Mouse (Mus musculus) splenic B cell, adult 2 months (primary cell): ENCODE results near the gene Esp34.

ENCODE experiments used
- DNase-seq: peaks from one replicate; pipeline ENCODE4 v3.0.0-alpha.2; 2011; ENCODE audit warnings: low read depth, low spot score
- H3K27me3 ChIP-seq: 2 replicates; pipeline ENCODE4 v1.6.1; 2012; ENCODE audit warnings: mild to moderate bottlenecking, low read length, moderate library complexity, mixed read lengths; ENCODE audit not compliant: control insufficient read depth, poor library complexity, insufficient read depth, severe bottlenecking
- H3K36me3 ChIP-seq: 2 replicates; pipeline ENCODE4 v1.6.1; 2012; ENCODE audit warnings: mild to moderate bottlenecking, low read length, moderate library complexity, mixed read lengths; ENCODE audit not compliant: control insufficient read depth, poor library complexity, insufficient read depth, severe bottlenecking

Esp34 gene

DNA sequence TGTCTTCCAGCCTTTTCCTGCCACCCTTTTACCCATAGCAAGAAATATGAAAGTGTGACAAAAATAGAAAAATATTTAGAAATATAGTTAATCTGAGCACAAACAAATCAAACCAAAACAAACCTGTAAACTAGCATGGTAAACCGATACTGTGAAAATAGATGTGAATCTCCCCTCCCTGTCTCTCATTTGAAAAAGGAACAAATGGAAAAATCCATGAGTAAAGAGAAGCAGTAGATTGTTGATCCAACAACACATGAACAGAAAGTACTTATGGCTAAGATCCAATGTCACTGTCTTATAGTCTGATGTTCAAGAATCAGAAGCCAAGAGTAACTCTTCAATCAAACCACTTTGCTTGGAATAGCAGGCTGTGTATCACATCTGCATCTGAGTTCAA, at the start of gene Esp34:
Gene Esp34, plus strand, starts transcription at position 301 of the 400 bp plus-strand sequence.
- H3K36me3 ChIP-seq: no peaks in the 10 kb centered on the region
- no peaks in the 10 kb centered on the region for H3K27me3 ChIP-seq
- DNase-seq: no peak

DNA sequence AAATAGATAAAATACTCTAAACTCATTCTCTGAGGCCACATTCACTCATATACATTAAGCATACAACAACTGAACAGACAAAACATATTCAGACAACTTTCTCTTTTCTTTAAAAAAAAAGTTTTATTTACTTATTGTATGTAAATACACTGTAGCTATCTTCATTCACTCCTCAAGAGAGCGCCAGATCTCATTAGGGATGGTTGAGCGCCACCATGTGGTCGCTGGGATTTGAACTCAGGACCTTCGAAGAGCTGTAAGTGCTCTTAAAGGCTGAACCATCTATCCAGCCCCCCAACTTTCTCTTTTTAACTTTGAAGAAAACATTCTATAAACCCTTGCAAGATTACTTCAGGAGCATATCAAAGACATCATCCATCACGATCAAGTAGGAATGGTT, 8.5 kb downstream of the Esp34 start:
- Histone ChIP-seq H3K27me3 (no peaks in the 10 kb centered on the region), H3K36me3 (no peaks in the 10 kb centered on the region)
- no peak for DNase-seq
